ENCODE assay signal across 15 mouse cellular contexts in genomic region chr4:82663749-82664381, GRCm38 (mm10). TPM values are rescaled to one million over a fixed set of nuclear protein-coding genes. Genes with fewer than 3 reads are reported as not detected.
A peak's percentile ranks its signal among the peaks of the same experiment; 100 is the strongest.
DNase-seq lines count a peak whose midpoint lies in the region; ATAC-seq and TF ChIP-seq lines count a peak whose summit lies in the region.
"Had no signal": no experiment of that assay in that cellular context is flagged by ENCODE, and none has a peak within 500 bp of the region (broad histone marks: within the 10 kb centered on the region; RNA-seq: fewer than 3 reads in every experiment).

No protein-coding gene starts in this region.

- no peak overlapping the region for H3K4me3 ChIP-seq in forebrain, embryonic 13.5 days
- no peak overlapping the region for H3K4me3 ChIP-seq in forebrain, embryonic 10.5 days
- H3K4me3 ChIP-seq in hindbrain, embryonic 16.5 days (ENCODE audit: low read length), result no peak overlapping the region
- H3K4me3 ChIP-seq in hindbrain, embryonic 11.5 days (ENCODE audit: low read depth, low read length), result no peak overlapping the region
- H3K4me3 ChIP-seq in limb, embryonic 13.5 days, result no peak overlapping the region
- H3K4me3 ChIP-seq: embryonic facial prominence, embryonic 12.5 days had no signal

- no peak overlapping the region for H3K27ac ChIP-seq in forebrain, embryonic 13.5 days
- H3K27ac ChIP-seq in forebrain, embryonic 10.5 days, result no peak overlapping the region
- H3K27ac ChIP-seq in hindbrain, embryonic 16.5 days (ENCODE audit: low read depth, low read length), result no peak overlapping the region
- no peak overlapping the region for H3K27ac ChIP-seq in hindbrain, embryonic 11.5 days (ENCODE audit: low read depth, low read length)
- no peak overlapping the region; the same call in 1 of the 2 replicates for H3K27ac ChIP-seq in limb, embryonic 13.5 days
- H3K27ac ChIP-seq: embryonic facial prominence, embryonic 12.5 days had no signal

- ATAC-seq in forebrain, embryonic 13.5 days, result peak; percentile 22; the same call in 1 of the 2 replicates
- ATAC-seq in hindbrain, embryonic 16.5 days, result peak; percentile 54; the same call in 1 of the 2 replicates
- ATAC-seq in hindbrain, embryonic 11.5 days (ENCODE audit: low FRiP score), result no peak
- 0 out of 2 replicates have a peak, but pooled peaks have one; percentile 40 for ATAC-seq in limb, embryonic 13.5 days (ENCODE audit: low FRiP score, low read depth)
- ATAC-seq: inflammation-experienced regulatory T-cells, adult 6 months had no signal

- peaks cover 23% of the 10 kb centered on the region for H3K4me1 ChIP-seq in forebrain, embryonic 13.5 days
- H3K4me1 ChIP-seq in forebrain, embryonic 10.5 days, result peaks cover 15% of the 10 kb centered on the region
- H3K4me1 ChIP-seq in hindbrain, embryonic 16.5 days (ENCODE audit: control insufficient read depth, insufficient read depth, low read depth, low read length), result no peaks in the 10 kb centered on the region
- no peaks in the 10 kb centered on the region for H3K4me1 ChIP-seq in hindbrain, embryonic 11.5 days (replicated peaks; ENCODE audit: control insufficient read depth, insufficient read depth, low read length)
- peaks cover 9% of the 10 kb centered on the region; the same call in 1 of the 2 replicates for H3K4me1 ChIP-seq in limb, embryonic 13.5 days

- no peak for TF ChIP-seq POLR2A in brain, embryonic 14.5 days (IDR thresholded peaks at IDR 0.05; ENCODE audit: borderline replicate concordance, extremely low read depth, insufficient read depth, insufficient read length, poor library complexity, severe bottlenecking)

- H3K9me3 ChIP-seq in forebrain, embryonic 13.5 days (replicated peaks), result no peaks in the 10 kb centered on the region; the same call in 1 of the 2 replicates
- no peaks in the 10 kb centered on the region for H3K9me3 ChIP-seq in forebrain, embryonic 10.5 days
- H3K9me3 ChIP-seq in hindbrain, embryonic 16.5 days (ENCODE audit: control insufficient read depth, low read length), result no peaks in the 10 kb centered on the region
- H3K9me3 ChIP-seq in hindbrain, embryonic 11.5 days (ENCODE audit: control insufficient read depth, low read length), result no peaks in the 10 kb centered on the region
- H3K9me3 ChIP-seq in limb, embryonic 13.5 days, result no peaks in the 10 kb centered on the region
- H3K9me3 ChIP-seq: embryonic facial prominence, embryonic 12.5 days had no signal

- H3K9ac ChIP-seq in forebrain, embryonic 13.5 days, result no peak overlapping the region
- no peak overlapping the region for H3K9ac ChIP-seq in hindbrain, embryonic 16.5 days (ENCODE audit: low read depth, low read length)
- no peak overlapping the region for H3K9ac ChIP-seq in hindbrain, embryonic 11.5 days (ENCODE audit: low read depth, low read length)
- H3K9ac ChIP-seq in limb, embryonic 13.5 days, result no peak overlapping the region
- H3K9ac ChIP-seq: embryonic facial prominence, embryonic 12.5 days had no signal

- DNase-seq in forebrain, embryonic 10.5 days (ENCODE audit: extremely low spot score, low spot score), result no peak
- DNase-seq in hindbrain, embryonic 11.5 days (ENCODE audit: low spot score), result no peak
- DNase-seq in brain, embryonic 14.5 days (ENCODE audit: low read depth), result peak; percentile 37
- DNase-seq in liver, result no peak
- DNase-seq in lung, postnatal 14 days, result no peak
- DNase-seq: cerebellum, adult 8-10 months; kidney, postnatal 14 days; layer of hippocampus, postnatal 36 days; right cerebral cortex, postnatal 4 days; thymus, postnatal 4 days had no signal

- WGBS in forebrain, embryonic 13.5 days, result 78% methylated on average over 6 of the region's 6 CpGs
- 90% methylated on average over 6 of the region's 6 CpGs for WGBS in forebrain, embryonic 10.5 days
- WGBS in hindbrain, embryonic 16.5 days, result 76% methylated on average over 6 of the region's 6 CpGs
- WGBS in hindbrain, embryonic 11.5 days, result 85% methylated on average over 6 of the region's 6 CpGs
- 73% methylated on average over 6 of the region's 6 CpGs for WGBS in limb, embryonic 13.5 days

- H3K4me2 ChIP-seq in forebrain, embryonic 13.5 days, result no peak overlapping the region
- no peak overlapping the region for H3K4me2 ChIP-seq in hindbrain, embryonic 16.5 days (ENCODE audit: low read length)
- H3K4me2 ChIP-seq in hindbrain, embryonic 11.5 days (replicated peaks; ENCODE audit: low read depth, low read length), result no peak overlapping the region
- no peak overlapping the region for H3K4me2 ChIP-seq in limb, embryonic 13.5 days (replicated peaks)
- H3K4me2 ChIP-seq: embryonic facial prominence, embryonic 12.5 days had no signal

- H3K27me3 ChIP-seq in forebrain, embryonic 13.5 days, result peaks cover 11% of the 10 kb centered on the region; the same call in 1 of the 2 replicates
- H3K27me3 ChIP-seq in forebrain, embryonic 10.5 days (ENCODE audit: poor library complexity, severe bottlenecking), result no peaks in the 10 kb centered on the region
- no peaks in the 10 kb centered on the region for H3K27me3 ChIP-seq in hindbrain, embryonic 16.5 days (replicated peaks; ENCODE audit: control insufficient read depth, insufficient read depth, low read length)
- no peaks in the 10 kb centered on the region for H3K27me3 ChIP-seq in hindbrain, embryonic 11.5 days (ENCODE audit: control insufficient read depth, insufficient read depth, low read length)
- H3K27me3 ChIP-seq in limb, embryonic 13.5 days, result no peaks in the 10 kb centered on the region
- H3K27me3 ChIP-seq: embryonic facial prominence, embryonic 12.5 days had no signal

- H3K36me3 ChIP-seq in forebrain, embryonic 13.5 days (ENCODE audit: poor library complexity, severe bottlenecking), result no peaks in the 10 kb centered on the region
- H3K36me3 ChIP-seq in forebrain, embryonic 10.5 days (replicated peaks), result no peaks in the 10 kb centered on the region
- no peaks in the 10 kb centered on the region for H3K36me3 ChIP-seq in hindbrain, embryonic 16.5 days (ENCODE audit: control insufficient read depth, insufficient read depth, low read length)
- no peaks in the 10 kb centered on the region for H3K36me3 ChIP-seq in hindbrain, embryonic 11.5 days (ENCODE audit: control insufficient read depth, insufficient read depth, low read length)
- no peaks in the 10 kb centered on the region for H3K36me3 ChIP-seq in limb, embryonic 13.5 days
- H3K36me3 ChIP-seq: embryonic facial prominence, embryonic 12.5 days had no signal

- no peak for TF ChIP-seq CTCF in brain, embryonic 14.5 days (IDR thresholded peaks at IDR 0.05; ENCODE audit: borderline replicate concordance, extremely low read depth, insufficient read depth, insufficient read length)

RNA-seq across cellular contexts. Expression of gene Nfib, which starts 41.7 kb away (rescaled TPM):
- polyA plus RNA-seq in forebrain, embryonic 13.5 days (2015; fragmentation: Nextera tagmentation; extraction: Ambion mirVana), result 170 and 204 TPM in 2 replicates
- 16.0 and 21.8 TPM in 2 replicates for polyA plus RNA-seq in forebrain, embryonic 10.5 days (2016; fragmentation: Nextera tagmentation; extraction: Ambion mirVana)
- polyA plus RNA-seq in hindbrain, embryonic 16.5 days (2015; fragmentation: Nextera tagmentation; extraction: Ambion mirVana), result 67.4 and 75.7 TPM in 2 replicates
- polyA plus RNA-seq in hindbrain, embryonic 11.5 days (2014; fragmentation: Nextera tagmentation; extraction: Ambion mirVana), result 28.6 and 38.6 TPM in 2 replicates
- 69.3 and 78.5 TPM in 2 replicates for polyA plus RNA-seq in brain, embryonic 14.5 days (2012; rRNA removed)
- polyA plus RNA-seq in limb, embryonic 13.5 days (2015; fragmentation: Nextera tagmentation; extraction: Ambion mirVana), result 119 and 121 TPM in 2 replicates
